Mouse (Mus musculus) retina, postnatal 7 days (tissue): ENCODE data around the gene Clec4b2.
"Not testable (repeated sequence)": the region's sequence is repeated elsewhere in the genome, so short reads cannot be mapped to it uniquely, and the experiment has no call there.

Source experiments
- DNase-seq: peaks from one replicate; pipeline ENCODE4 v3.0.0-alpha.2; 2012; ENCODE audit warnings: low read depth, low spot score

Clec4b2 gene

DNA sequence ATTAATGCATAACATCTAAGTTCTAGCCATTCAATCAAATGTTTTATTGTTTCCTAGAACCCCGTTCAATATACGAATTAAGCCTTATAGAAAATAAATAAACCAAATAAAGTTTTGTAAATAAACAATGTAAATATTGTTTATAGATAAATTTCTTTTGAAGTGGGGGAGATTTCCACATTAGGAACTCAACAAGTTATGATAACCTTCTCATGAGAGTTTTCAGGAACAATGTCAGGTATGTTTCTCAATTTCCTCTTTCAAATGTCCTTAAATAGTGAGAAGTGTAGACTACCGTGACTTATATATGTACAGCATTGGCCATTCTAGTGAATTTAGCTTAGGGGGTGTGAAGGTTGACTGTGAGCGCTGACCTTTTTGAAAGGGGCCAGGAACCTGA lies at the start of gene Clec4b2:
Gene Clec4b2 (plus strand): TSS at position 301 of the 400 bp plus-strand sequence.
- no peak for DNase-seq

DNA sequence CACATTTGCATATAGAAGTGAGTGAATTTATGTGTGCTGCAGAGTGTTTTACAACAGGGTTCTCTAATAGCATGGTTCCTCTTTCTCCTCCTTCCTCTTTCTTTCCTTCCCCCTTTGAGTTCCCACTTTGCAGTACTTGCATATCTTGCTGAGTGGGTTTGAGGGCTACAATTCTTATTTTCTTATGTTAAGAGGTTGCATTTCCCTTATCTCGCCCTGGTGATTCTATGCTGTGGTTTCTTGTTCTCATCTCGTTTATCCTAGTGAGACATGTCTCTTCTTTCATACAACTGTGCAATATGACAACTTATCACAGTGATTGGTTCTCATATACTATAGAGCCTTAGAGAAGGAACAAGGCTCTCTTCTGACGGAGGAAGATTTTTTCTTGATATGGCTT lies 49.5 kb upstream of the Clec4b2 start:
- DNase-seq = no peak

GRCm38 (mm10) chr6:123127173-123127572 lies 45.5 kb upstream of the Clec4b2 start:
- DNase-seq = no peak

DNA sequence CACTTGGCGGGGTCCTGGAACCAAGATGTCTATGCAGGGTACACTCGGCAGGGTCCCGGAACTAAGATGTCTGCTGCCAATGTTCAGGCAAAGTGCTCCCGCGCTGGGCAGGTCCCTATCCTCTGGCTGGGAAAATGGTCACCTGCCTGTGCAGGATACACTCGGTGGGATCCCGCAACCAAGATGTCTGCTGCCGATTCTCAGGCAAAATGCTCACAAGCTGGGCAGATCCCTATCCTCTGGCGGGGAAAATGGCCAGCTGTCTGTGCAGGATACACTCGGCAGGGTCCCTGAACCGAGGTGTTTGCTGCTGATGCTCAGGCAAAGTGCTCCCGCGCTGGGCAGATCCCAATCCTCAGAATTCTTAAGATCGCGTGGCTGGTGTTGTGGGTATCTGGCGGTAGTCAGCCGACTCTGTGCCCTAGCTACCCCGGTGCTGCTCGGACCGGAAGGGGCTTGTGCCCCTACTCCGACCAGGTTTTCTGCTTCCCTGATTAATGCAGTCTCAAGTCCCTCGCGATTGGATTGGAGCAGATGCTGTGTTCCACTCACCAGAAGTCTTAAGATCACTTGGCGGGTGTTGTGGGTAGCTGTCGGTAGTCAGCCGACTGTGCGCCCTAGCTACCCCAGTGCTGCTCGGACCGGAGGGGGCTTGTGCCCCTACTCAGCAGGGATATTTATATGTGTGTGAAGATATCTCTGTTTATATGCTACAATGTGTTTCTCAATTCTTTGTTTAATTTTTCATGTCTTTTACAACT lies 34.7 kb upstream of the Clec4b2 start:
- not testable (repeated sequence) for DNase-seq

- no peak for DNase-seq
Measured at GRCm38 (mm10) chr6:123170106-123170505, 2.6 kb upstream of the Clec4b2 start.

- no peak for DNase-seq
Measured at GRCm38 (mm10) chr6:123171040-123171439, 1.7 kb upstream of the Clec4b2 start.

DNA sequence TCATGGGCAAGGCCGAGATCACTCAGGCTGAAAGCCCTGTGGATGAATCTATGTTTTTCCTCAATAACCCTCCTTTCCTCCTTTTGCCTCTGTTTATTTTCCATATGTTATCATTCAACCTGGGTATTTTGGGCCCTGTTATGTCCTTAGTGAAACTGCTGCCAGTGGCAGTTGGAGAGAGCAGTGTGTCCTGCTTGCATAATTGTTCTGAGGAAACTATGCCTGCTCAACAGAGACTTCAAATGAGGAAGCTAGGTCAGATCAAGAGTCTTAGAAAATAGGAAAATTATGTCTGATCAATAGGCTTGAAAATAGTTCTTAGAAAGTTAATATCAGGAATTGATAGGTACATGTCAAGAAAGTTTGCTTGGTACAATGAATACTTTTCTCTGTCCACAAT lies 2.9 kb downstream of the Clec4b2 start:
- DNase-seq = no peak

DNA sequence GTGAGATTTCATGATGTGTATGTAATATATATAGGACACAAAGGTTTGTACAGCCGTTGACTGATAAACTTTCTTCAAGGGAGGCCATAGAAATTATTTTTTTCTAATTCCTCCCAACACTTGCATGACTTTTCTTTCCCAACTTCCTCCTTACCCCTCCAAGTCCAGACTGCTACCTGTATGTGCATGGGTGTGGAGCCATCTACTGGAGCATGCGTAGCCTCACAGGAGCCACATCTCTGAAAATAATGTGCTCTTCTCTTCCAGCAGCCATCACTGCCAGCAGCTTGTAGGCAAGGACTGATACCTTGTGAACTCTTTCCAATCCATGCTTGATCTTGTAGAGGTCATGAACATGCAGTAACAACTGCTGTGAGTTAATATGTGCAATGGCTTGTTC lies 12.2 kb downstream of the Clec4b2 start:
- not testable (repeated sequence) for DNase-seq

GRCm38 (mm10) chr6:123207187-123208076 lies 34.7 kb downstream of the Clec4b2 start:
- no peak for DNase-seq

DNA sequence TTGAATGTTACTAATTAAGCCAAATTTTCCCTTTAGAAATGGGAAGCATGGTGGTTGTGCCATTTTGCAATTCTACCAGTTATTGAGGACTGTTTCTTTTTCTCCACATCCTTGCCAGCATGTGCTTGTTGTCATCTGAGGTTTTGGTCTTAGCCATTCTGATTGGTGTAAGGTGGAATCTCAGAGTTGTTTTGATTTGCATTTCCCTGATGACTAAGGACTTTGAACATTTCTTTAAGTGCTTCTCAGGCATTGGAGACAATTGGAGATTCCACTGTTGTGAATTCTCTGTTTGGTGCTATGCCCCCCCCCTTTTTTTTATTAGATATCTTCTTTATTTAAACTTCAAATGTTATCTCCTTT lies 35.4 kb downstream of the Clec4b2 start:
- not testable (repeated sequence) for DNase-seq

DNA sequence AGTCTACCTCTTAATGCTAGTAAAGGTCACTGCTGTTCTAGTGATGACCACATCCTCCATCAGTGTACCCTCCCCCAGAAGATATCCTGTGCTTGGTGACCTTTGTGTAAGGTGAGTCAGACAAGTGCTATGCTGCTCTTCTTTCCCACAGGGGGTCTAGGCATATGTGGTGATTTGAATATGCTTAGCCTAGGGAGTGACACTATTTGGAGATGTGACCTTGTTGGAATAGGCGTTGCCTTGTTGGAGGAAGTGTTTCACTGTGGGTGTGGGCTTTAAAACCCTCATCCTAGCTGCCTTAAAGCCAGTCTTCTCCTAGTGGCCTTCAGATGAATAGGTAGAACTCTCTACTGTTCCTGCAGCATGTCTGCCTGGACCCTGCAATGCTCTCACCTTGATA lies 39.0 kb downstream of the Clec4b2 start:
- no peak for DNase-seq

- DNase-seq = no peak
Measured at GRCm38 (mm10) chr6:123227519-123228166, 55.0 kb downstream of the Clec4b2 start.

- no peak for DNase-seq
Measured at GRCm38 (mm10) chr6:123229644-123230043, 57.0 kb downstream of the Clec4b2 start, which contains the start of gene Clec4n. Gene Clec4n (plus strand): TSS chr6:123229843.

GRCm38 (mm10) chr6:123231149-123231548 lies 58.5 kb downstream of the Clec4b2 start:
- DNase-seq = no peak

- no peak for DNase-seq
Measured at GRCm38 (mm10) chr6:123237582-123237981, 64.9 kb downstream of the Clec4b2 start.

- DNase-seq = no peak
Measured at GRCm38 (mm10) chr6:123244201-123244600, 71.5 kb downstream of the Clec4b2 start.

DNA sequence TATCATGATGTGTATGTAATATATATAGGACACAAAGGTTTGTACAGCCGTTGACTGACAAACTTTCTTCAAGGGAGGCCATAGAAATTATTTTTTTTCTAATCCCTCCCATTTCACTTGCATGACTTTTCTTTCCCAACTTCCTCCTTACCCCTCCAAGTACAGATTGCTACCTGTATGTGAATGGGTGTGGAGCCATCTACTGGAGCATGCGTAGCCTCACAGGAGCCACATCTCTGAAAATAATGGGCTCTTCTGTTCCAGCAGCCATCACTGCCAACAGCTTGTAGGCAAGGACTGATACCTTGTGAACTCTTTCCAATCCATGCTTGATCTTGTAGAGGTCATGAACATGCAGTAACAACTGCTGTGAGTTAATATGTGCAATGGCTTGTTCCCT lies 76.2 kb downstream of the Clec4b2 start:
- not testable (repeated sequence) for DNase-seq

GRCm38 (mm10) chr6:123252735-123253134 lies 80.0 kb downstream of the Clec4b2 start:
- no peak for DNase-seq
